Mouse (Mus musculus): ENCODE measurements at regions not wholly inside any gene's neighbourhood (a gene's known extent, or its start where the extent isn't known, plus 50 kb on each side); places are given as distances from the start of the nearest gene placed in this dataset.
A peak's percentile ranks its signal among the peaks of the same experiment; 100 is the strongest.
"Not testable (repeated sequence)": the region's sequence is repeated elsewhere in the genome, so short reads cannot be mapped to it uniquely, and the experiment has no call there.

- DNase-seq (ENCODE audit: low spot score in 2 of 2), result not testable (repeated sequence)
Measured at GRCm38 (mm10) chr12:117327086-117327485, 189.2 kb upstream of the Rapgef5 start.

DNA sequence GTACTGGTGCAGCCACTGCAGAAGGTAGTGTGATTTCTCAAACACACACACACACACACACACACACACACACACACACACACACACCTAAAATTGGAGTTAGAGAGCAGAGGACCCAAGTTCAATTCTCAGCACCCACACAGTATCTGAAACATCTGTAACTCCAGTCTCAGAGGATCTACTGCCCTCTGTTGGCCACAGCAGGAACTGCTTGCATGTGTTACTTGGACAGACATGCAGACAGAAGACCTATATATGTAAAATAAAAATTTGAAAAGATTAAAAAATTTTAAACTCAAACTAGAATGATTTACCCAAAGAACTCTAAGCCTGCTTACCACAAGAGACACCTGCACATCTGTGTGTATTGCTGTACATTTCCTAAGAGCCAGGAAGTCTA lies 185.9 kb upstream of the Rapgef5 start:
- DNase-seq (ENCODE audit: low spot score in 2 of 2), result no peak

DNA sequence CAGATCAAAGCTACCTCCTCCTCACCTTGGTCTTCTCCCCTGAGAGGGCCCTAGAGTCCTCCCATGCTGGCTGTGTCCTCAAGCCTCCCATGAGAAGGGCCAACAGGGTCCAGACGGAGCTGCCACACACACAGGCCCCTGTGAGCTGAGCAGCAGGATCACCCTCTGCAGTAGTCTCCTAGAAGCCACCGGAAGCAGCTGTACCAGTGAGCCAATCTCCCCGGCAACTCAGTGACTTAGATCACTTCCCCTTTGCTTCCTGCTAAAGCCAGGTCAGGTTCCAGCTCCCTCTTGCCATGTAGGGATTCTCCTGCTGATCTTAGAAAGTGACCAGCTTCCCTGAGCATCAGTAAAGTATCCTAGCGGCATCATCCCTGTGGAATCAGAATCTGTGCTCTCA lies 179.4 kb upstream of the Rapgef5 start:
- no peak for DNase-seq (ENCODE audit: low spot score in 2 of 2)

GRCm38 (mm10) chr12:117342321-117342720 lies 174.0 kb upstream of the Rapgef5 start:
- DNase-seq (ENCODE audit: low spot score in 2 of 2), result no peak

DNA sequence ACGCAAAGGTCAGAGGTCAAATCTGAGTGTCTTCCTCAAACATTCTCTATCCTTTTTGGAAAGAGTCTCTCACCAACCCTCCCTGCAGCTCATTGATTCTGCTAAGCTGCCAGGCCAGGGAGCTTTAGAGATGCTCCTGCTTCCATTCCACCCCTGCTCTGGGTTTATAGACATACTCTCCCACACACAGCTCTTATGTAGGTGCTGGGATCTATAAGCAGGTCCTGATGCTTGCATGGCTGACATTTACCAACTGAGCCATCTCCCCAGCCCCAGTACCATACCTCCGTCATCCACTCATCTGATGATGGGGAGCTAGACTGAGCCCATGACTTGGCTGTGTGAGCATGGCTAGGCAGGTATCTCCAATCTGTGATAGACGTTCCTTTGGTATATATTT lies 173.2 kb upstream of the Rapgef5 start:
- DNase-seq (ENCODE audit: low spot score in 2 of 2), result no peak

- not testable (repeated sequence) for DNase-seq (ENCODE audit: low spot score in 2 of 2)
Measured at GRCm38 (mm10) chr12:117343605-117344004, 172.7 kb upstream of the Rapgef5 start.

- DNase-seq (ENCODE audit: low spot score in 2 of 2), result peak in 1 of 2 experiments; percentile 21
Measured at GRCm38 (mm10) chr12:117344266-117345087, 171.8 kb upstream of the Rapgef5 start.

DNA sequence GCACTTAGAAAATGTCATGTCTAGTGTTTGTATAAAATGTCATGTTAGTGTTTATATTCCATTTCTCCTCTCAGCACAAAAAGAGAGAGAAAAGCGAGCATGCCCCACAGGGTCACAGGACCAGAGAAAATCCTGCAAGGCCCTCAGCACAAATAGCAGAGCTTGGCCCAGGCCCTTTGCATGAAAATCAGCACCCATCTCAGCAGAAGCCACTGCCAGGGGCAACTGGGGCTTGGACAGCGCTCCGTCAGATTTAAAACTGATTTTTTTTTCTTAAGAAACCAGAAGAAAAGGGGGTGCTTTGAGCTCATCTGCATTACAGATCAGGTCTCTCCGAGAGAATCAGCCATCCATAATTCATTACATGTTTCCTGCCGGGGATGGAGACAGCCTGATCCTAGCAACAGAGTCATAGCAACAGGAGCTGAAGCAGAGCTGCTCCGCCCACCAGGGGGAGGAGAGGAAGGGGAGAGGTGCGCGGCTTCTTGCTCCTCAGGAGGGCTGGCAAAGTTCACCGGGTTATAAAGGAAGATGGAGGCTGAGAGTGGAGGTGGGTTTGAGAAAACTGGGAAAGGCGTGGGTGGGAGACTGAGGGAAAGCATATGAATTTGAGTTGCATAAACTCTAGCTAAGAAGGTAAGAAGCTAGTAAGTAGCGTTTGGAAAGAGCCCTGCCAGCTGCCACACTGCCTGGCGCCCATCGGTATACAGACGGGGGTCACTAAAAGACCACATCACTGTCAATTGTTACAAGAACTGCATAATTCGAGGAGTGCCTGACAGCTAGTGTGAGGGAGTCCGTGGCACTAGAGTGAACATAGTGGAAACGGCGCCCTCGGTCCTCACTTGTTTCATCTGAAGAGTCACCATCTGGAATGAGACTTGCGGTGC lies 170.9 kb upstream of the Rapgef5 start:
- DNase-seq (ENCODE audit: low spot score in 2 of 2), result peak in 1 of 2 experiments; percentile 64

DNA sequence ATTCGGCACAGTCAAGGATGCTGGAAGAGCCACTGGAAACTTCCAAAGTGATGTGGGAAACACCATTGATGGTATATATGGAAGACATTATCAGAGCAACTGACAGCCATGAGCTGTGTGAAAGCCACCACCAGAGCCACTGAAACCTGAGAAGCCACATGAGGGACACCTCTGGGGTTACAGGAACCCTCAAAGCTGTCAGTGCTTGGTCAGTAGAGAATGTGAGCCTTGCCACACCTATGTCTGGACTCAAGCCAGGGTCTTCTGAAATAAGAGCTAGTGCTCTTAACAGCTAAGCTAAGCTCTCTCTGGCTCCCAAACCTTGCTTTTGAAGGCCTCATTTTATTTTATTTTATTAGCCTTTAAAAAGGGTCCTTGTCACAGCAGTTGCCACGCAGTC lies 170.2 kb upstream of the Rapgef5 start:
- no peak for DNase-seq (ENCODE audit: low spot score in 2 of 2)

GRCm38 (mm10) chr12:117347135-117347534 lies 169.1 kb upstream of the Rapgef5 start:
- DNase-seq (ENCODE audit: low spot score in 2 of 2), result no peak

GRCm38 (mm10) chr12:117348516-117348915 lies 167.8 kb upstream of the Rapgef5 start:
- no peak for DNase-seq (ENCODE audit: low spot score in 2 of 2)

DNA sequence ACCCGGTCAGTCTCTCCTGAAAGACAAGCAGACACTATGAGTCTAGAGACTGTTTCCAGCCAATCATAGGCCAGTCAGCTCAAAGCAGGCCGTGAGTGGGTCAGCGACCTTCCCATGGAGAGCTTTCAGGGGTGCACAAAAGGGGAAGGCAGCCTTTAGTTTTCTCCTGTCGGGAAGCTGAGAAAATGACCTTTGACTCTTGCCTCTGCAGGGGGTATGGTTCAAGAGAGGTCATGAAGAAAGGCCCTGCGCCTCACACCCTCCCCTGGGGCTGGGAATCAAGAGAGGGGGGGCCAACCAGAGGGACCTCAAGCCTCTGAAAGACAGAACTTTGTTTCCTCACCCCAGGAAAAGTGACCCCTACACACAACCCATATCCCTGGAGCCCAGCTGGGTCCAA lies 164.4 kb upstream of the Rapgef5 start:
- no peak for DNase-seq (ENCODE audit: low spot score in 2 of 2)

- DNase-seq (ENCODE audit: low spot score in 2 of 2), result no peak
Measured at GRCm38 (mm10) chr12:117352511-117352910, 163.8 kb upstream of the Rapgef5 start.

- peak in 1 of 2 experiments; percentile 16 for DNase-seq (ENCODE audit: low spot score in 2 of 2)
Measured at GRCm38 (mm10) chr12:117352938-117353337, 163.3 kb upstream of the Rapgef5 start.

GRCm38 (mm10) chr12:117357811-117358210 lies 158.5 kb upstream of the Rapgef5 start:
- no peak for DNase-seq (ENCODE audit: low spot score in 2 of 2)

DNA sequence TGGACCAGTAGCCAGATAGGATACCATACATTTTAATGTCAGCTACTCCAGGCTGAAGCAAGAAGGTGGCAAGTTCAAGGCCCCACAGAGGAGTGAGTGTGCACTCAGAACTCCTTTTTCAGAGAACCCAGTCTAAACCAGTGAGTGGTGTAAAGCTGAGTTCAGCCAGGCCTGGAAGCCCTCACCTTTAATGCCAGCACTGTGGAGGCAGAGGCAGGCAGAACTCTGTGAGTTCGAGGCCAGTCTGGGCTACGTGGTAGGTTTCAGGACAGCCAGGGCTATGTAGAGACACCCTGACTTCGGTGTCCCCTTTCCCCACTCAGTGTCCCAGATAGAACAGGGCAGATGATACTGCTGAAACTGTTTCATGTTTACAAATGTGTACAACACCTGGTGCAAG lies 157.4 kb upstream of the Rapgef5 start:
- DNase-seq (ENCODE audit: low spot score in 2 of 2), result no peak

DNA sequence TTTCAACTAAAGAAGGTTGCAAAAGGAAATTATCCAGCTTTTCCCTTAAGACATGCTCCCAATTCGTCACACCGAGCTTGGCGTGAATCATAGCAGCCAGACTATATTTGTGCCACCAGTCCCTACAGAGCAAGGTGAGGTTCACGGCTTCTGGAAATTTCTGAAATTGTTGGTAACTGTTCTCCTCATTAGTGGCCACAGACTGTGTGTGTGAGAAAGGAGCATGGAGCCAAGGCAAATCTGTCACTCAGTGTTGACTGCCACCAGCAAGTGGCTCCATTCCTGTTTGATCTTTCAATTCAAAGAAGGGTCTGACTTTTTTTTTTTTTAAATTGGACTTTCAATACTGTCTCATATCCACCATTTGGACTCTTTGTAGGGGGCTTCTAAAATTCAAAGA lies 156.1 kb upstream of the Rapgef5 start:
- no peak for DNase-seq (ENCODE audit: low spot score in 2 of 2)

GRCm38 (mm10) chr12:117361826-117362225 lies 154.5 kb upstream of the Rapgef5 start:
- DNase-seq (ENCODE audit: low spot score in 2 of 2), result no peak

DNA sequence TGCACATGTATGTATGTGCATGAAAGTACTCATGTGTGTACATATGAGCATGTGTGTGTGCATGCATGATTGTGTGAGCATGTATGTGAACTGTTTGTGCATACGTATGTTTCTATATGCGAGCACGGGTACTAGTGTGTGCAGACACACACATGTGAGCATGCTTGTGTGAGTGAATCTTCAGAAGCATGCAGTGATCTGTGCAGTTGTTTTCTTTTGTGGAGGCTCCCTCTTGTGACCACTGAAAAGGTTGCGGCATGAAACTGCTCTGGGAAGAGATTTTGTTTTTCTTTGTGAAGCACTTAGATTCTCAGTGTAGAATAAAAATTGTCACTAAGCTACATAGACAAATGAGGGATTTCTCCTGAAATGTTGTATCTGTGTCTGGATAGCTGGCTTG lies 152.8 kb upstream of the Rapgef5 start:
- not testable (repeated sequence) for DNase-seq (ENCODE audit: low spot score in 2 of 2)

- no peak for DNase-seq (ENCODE audit: low spot score in 2 of 2)
Measured at GRCm38 (mm10) chr12:117365181-117365580, 151.1 kb upstream of the Rapgef5 start.

DNA sequence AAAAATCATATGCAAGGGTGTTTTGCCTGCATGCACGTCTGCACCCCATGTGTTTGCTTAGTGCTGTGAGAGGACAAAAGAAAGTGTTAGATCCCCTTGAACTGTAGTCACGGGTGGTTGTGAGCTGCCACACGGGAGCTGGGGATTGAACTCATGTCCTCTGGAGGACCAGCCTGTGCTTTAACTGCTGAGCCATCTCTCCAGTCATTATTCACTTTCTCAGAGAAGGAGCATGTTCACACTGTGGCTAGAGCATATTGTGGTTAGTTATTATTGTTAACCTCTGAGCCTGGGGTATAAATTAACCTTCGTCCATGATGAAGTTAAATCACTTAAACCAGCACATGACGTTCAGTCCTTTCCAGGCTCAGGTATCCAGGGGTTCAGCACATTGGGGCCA lies 150.4 kb upstream of the Rapgef5 start:
- no peak for DNase-seq (ENCODE audit: low spot score in 2 of 2)

DNA sequence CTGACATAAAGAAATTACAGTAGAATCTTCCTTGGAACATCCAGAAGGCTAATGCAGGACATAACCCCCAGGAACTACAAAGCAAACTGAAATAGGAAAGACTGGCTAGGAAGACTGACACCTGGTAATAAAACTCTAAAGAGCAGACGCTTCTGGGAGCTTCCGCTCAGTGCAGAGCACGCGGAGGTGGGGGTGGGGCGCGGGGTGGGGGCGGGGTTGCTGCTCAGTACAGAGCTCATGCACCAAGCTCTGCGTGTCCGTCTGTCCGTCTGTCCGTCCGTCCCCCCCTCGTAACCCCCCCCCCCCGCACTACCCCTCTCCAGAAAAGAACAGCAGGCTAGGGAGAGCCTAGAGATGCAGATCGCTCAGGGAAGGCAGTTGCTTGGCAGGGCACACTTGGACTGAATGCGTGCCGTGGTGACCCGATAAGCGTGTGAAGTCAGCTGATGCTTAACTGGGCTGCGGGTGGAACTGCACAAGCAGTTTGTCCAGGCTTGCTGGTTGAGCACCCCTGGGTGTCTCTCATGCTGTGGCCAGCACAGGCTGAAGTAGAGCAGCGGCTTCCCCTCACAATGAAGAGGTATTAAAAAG lies 137.9 kb upstream of the Rapgef5 start:
- no peak for DNase-seq (ENCODE audit: low spot score in 2 of 2)

All from cerebellum, postnatal 4 days (tissue).